Mouse (Mus musculus) kidney, adult 8-10 months (tissue): ENCODE data around the gene Chad.

Experiments used
- DNase-seq, 2 experiments: peaks; one replicate each; pipeline ENCODE4 v3.0.0; 2022

The Chad gene

GRCm38 (mm10) chr11:94567326-94567725, 2.5 kb downstream of the Chad start:
- DNase-seq, result no peak

DNA sequence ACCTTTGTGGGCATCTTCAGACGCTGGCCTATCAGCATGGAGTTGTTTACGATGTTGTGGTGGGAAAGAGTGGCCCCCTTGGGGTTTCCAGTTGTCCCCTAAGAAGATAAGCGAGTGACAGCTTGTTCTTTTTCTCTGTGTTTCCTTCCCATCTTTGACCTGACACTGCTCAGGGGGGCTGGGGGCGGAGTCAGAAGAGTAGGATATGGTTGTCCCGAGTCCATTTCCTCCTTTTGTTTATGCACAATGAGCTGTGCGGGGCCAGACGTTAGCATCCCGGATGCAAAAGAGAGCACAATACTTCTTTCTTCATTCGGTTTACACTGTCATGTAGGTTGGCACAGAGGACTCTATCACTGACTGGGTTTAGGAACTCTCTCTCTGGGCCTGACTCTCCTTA, 5.8 kb downstream of the Chad start:
- DNase-seq, result peak; percentile 50 to 61

DNA sequence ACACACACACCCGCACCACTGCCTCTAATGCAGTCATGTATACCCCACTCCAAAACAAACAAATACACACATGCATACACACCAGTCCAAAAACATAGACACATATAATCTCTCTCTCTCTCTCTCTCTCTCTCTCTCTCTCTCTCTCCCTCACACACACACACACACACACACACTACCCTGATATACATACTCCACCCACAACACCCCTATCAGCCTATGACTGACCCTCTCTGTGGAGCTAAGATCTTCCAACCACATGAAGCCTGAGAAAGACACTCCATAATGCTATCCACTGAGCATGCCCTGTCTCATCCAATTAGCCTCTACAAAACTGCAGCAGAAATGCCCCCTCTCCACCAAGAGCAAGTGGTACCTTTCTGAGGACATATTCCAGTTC, 7.0 kb downstream of the Chad start:
- no peak for DNase-seq

DNA sequence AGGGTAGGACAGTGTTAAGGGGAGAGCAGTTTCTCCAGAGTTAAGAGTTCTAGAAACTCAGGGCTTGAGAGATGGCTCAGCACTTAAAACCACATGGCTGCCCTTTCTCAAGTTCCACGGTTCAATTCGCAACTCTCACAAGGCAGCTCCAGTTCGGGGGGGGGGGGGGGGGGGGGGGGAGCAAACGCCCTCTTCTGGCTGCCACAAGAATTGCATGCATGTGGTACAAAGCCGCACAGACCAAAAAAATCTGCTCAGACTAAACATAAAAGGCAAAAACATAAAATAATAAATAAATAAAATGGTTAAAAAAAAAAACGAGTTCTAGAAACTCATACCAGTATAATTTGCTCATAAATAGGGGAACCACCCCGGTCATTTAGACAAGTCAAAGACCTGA, 9.7 kb downstream of the Chad start:
- DNase-seq, result no peak

DNA sequence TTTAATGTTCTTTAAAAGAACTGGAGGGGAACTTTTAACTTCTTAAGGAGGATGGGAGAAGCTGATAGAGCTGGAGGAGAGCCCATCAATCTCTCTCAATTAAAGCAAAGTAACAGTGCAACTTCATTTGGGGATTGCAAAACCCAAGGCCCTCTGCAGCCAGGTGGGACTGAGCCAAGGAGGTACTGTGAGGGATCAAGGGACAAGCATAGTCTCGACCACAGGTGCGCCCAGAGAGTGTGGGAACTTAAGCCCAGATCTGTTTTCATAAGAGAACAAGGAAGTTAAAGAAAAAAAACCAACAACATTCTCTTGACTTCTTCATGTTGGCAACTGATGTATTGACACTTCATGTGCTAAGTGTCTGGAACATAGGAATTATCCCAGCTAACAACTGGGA, 10.2 kb downstream of the Chad start:
- DNase-seq, result no peak

GRCm38 (mm10) chr11:94576361-94576760, 11.5 kb downstream of the Chad start:
- peak; percentile 72 to 74 for DNase-seq

GRCm38 (mm10) chr11:94580111-94580740, 15.4 kb downstream of the Chad start:
- DNase-seq, result no peak

GRCm38 (mm10) chr11:94585091-94585490, 20.2 kb downstream of the Chad start:
- no peak for DNase-seq

DNA sequence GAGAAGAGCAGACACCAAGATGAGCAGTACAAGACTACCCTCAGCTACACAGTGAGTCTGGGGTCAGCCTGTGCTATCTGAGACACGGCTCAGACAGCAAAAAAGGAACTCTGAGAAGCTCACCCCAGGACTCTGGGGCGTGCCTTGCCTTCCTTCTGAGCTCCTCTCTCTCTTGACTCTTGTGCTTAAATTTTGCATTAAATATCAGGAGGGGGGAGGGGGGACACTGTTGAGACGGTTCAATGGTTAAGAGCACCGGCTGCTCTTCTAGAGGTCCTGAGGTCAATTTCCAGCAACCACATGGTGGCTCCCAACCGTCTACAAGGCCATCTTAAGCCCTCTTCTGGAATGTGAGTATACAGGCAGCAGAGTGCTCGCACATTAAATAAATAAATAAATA, 22.7 kb downstream of the Chad start:
- no peak for DNase-seq

DNA sequence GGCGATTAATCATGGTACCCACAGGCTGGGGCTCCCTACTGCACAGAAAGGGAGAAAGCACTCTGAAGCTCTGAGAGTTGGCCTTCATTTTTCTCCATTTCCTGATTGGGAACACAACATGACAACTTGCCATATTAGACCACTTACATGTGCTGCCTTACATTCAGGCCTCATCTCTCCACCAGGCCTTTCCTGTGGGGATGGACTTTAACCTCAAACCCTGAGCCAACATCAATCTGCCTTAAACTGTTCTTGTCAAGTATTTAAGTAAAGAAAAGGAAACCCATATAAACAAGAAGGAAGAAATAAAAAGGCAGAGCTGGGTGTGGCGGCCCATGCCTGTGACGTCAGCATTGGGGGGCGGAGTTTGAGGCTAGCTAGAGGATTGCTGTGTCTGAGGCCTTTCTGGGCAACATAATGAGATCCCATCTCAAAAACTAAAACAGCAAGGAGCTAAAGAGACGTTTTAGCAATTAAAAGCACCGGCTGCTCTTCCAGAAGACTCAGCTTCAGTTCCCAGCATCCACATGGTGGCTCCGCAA, 31.5 kb downstream of the Chad start:
- DNase-seq, result no peak

DNA sequence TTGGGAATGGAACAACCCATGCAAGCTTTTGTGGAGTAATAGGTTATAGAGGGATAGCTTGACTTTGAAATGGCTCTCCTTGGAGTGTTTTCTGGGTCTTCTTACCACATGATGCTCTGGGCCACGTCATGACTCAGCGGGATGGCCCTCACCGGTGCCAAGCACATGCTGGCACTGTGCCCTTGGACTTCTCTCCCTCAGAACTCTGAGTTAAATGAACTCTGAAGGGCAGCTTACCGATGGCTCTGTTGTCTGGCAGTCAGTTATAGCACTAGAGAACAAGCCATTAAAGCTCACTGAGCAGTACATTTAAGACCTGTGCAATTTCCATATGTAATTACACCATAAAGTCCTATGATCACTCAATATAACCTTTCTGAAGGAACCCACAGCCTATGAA, 32.5 kb downstream of the Chad start:
- peak; percentile 90 to 92 for DNase-seq

- DNase-seq, result no peak
Observed at GRCm38 (mm10) chr11:94598437-94599120, 33.7 kb downstream of the Chad start.

DNA sequence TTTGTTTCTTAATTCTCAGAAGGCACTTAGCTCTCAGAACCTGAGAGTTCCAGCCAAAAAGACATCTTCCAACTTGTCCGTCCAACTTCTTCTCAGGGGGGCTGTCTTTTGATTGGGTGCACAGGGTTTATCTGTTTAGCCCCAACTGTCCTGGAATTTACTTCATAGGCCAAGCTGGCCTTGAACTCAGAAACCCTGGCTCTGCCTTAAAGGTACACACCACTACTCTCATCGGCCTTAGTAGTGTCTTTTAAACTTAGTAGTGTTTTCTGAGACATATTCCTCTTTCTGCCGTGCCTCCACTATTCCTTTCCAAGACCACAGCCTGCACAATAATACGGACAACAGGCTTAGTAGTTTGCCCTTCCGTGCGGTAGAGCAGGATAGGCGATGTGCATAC, 35.6 kb downstream of the Chad start:
- DNase-seq, result no peak

DNA sequence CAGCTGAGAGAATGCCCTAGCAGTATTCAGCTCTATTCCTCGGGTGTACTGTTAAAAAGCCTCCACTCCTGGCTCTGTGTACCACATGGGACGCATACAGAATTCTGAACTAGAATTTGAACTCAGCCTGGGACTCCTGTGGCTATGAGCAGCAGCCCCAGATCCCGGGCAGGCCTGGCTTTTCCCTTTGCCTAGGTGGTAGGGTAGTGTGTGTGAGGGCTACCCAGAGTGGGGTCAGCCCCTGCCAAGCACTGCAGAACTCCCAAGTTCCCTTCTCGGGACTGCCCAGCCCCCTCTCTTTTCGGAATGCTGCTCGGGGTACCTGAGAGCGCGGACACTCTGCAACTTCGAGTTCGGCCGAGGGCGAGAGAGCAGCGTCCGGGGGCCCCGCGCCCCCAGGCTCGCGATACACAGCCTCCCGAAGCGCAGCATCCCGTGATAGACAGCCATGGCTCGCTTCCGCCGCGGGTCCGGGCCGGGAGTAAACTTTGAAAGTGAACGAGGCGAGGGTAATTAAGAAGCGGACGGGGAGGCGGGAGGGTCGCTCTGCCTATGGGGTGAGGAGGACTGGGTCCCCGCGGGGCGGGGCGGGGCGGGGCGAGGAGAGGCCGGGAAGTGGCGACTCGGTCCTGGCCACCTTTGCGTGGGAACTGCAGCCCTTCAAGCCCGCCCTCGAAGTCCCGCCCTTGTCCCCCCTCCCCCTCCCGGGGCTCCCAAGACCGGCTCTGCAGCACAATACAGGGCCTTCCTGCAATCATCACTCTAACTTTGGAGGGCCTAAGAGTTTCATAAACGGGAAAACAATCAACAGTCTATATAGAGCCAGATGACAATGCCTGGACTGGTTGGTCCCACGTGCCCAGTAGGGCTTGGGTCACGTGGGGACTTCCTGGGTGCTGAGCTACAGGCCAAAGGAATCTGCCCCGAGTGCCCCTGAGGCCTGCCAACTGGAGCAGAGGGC, 36.8 kb downstream of the Chad start, which contains the start of gene Acsf2:
Gene Acsf2, minus strand, starts transcription at position 551 of the 961 bp plus-strand sequence.
- peak; percentile 78 to 84 for DNase-seq

GRCm38 (mm10) chr11:94602356-94602955, 37.6 kb downstream of the Chad start:
- no peak for DNase-seq

GRCm38 (mm10) chr11:94610744-94611740, 46.2 kb downstream of the Chad start:
- no peak for DNase-seq

DNA sequence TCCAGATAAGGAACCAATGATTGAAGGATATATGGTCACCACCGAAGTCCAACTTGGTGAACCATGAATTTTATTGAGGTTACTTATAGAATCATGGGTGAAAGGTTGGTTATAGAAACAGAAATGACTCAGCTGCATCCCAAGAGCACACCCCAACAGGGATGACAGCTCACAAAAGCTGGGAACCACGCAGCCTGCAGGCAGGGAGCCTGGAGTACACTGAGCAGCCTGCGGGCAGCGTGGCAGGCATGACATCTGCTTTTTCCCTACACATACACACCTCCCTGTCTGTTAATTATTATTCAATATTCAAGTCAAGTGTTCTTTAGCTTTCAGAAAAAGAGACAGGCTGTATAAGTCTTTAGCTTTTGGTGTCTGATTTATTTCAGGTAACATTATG, 49.8 kb downstream of the Chad start:
- DNase-seq, result no peak

DNA sequence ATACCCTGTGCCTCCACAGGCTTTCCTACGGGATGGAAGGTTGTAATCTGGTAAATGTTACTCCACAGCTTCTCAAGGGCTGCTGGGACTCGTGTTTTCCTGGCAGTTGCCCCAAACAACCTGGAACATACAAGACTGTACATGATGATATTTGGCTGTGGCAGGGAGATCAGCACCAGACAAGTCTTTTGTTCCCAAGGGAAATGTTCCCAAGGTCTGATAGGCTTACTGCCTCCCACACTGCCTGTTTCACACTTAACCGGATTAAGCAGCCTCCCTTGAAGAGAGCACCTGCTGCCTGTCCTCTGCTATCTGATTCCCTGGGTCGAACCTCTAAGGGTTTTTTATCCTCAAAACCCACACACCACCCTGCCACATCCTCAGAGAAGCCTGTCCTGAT, 50.6 kb downstream of the Chad start:
- no peak for DNase-seq

GRCm38 (mm10) chr11:94617646-94618045, 52.8 kb downstream of the Chad start:
- DNase-seq, result no peak
